Mouse (Mus musculus): ENCODE measurements at regions not wholly inside any gene's neighbourhood (a gene's known extent, or its start where the extent isn't known, plus 50 kb on each side); places are given as distances from the start of the nearest gene placed in this dataset.

GRCm38 (mm10) chr14:25312814-25313426 lies 146.1 kb upstream of the Zmiz1 start:
- no peak for ATAC-seq (ENCODE audit: insufficient read depth, low FRiP score, low TSS enrichment)
- no peaks in the 10 kb centered on the region for H3K36me3 ChIP-seq (ENCODE audit: control insufficient read depth, insufficient read depth, low read length)
- no peak overlapping the region for H3K9ac ChIP-seq (ENCODE audit: low read length)
- no peak overlapping the region for H3K27ac ChIP-seq (ENCODE audit: low read depth, low read length)
- 90% methylated on average over 6 of the region's 6 CpGs for WGBS
- peaks cover 12% of the 10 kb centered on the region for H3K4me1 ChIP-seq (ENCODE audit: control insufficient read depth, insufficient read depth, low read length)
- no peak for DNase-seq (ENCODE audit: low spot score)
- H3K4me3 ChIP-seq (ENCODE audit: low read depth, low read length) = no peak overlapping the region
- no peaks in the 10 kb centered on the region for H3K27me3 ChIP-seq (ENCODE audit: control insufficient read depth, insufficient read depth, low read length)
- no peaks in the 10 kb centered on the region for H3K9me3 ChIP-seq (ENCODE audit: control insufficient read depth, low read length)
- H3K4me2 ChIP-seq (ENCODE audit: low read depth) = no peak overlapping the region

GRCm38 (mm10) chr14:25313693-25314240 lies 145.2 kb upstream of the Zmiz1 start:
- no peak for DNase-seq (ENCODE audit: low spot score)
- no peak overlapping the region for H3K4me3 ChIP-seq (ENCODE audit: low read depth, low read length)
- no peak overlapping the region for H3K4me2 ChIP-seq (ENCODE audit: low read depth)
- peaks cover 18% of the 10 kb centered on the region for H3K4me1 ChIP-seq (ENCODE audit: control insufficient read depth, insufficient read depth, low read length)
- H3K27ac ChIP-seq (ENCODE audit: low read depth, low read length) = no peak overlapping the region
- H3K27me3 ChIP-seq (ENCODE audit: control insufficient read depth, insufficient read depth, low read length) = no peaks in the 10 kb centered on the region
- H3K36me3 ChIP-seq (ENCODE audit: control insufficient read depth, insufficient read depth, low read length) = no peaks in the 10 kb centered on the region
- no peak overlapping the region for H3K9ac ChIP-seq (ENCODE audit: low read length)
- WGBS = 83% methylated on average over 4 of the region's 4 CpGs
- no peak for ATAC-seq (ENCODE audit: insufficient read depth, low FRiP score, low TSS enrichment)
- no peaks in the 10 kb centered on the region for H3K9me3 ChIP-seq (ENCODE audit: control insufficient read depth, low read length)

GRCm38 (mm10) chr14:25316491-25316890 lies 142.5 kb upstream of the Zmiz1 start:
- Histone ChIP-seq H3K27ac (ENCODE audit: low read depth, low read length) (no peak overlapping the region), H3K4me1 (ENCODE audit: control insufficient read depth, insufficient read depth, low read length) (peaks cover 25% of the 10 kb centered on the region), H3K27me3 (ENCODE audit: control insufficient read depth, insufficient read depth, low read length) (no peaks in the 10 kb centered on the region), H3K9me3 (ENCODE audit: control insufficient read depth, low read length) (no peaks in the 10 kb centered on the region), H3K36me3 (ENCODE audit: control insufficient read depth, insufficient read depth, low read length) (no peaks in the 10 kb centered on the region), H3K4me2 (ENCODE audit: low read depth) (no peak overlapping the region), H3K9ac (ENCODE audit: low read length) (no peak overlapping the region), H3K4me3 (ENCODE audit: low read depth, low read length) (no peak overlapping the region)
- 97% methylated on average over 5 of the region's 5 CpGs for WGBS
- DNase-seq (ENCODE audit: low spot score) (no peak), ATAC-seq (ENCODE audit: insufficient read depth, low FRiP score, low TSS enrichment) (no peak)

GRCm38 (mm10) chr14:25317680-25318471 lies 141.1 kb upstream of the Zmiz1 start:
- H3K27me3 ChIP-seq (ENCODE audit: control insufficient read depth, insufficient read depth, low read length) = no peaks in the 10 kb centered on the region
- no peaks in the 10 kb centered on the region for H3K36me3 ChIP-seq (ENCODE audit: control insufficient read depth, insufficient read depth, low read length)
- whole genome bisulfite sequencing = under 1% methylated on average over 36 of the region's 37 CpGs

GRCm38 (mm10) chr14:25318909-25319308 lies 140.1 kb upstream of the Zmiz1 start:
- H3K4me1 ChIP-seq (ENCODE audit: control insufficient read depth, insufficient read depth, low read length) = peaks cover 23% of the 10 kb centered on the region
- H3K27ac ChIP-seq (ENCODE audit: low read depth, low read length) = peak overlapping the region; percentile 92
- no peaks in the 10 kb centered on the region for H3K27me3 ChIP-seq (ENCODE audit: control insufficient read depth, insufficient read depth, low read length)
- peak overlapping the region; percentile 22; the same call in 1 of the 2 replicates for H3K9ac ChIP-seq (ENCODE audit: low read length)
- no peaks in the 10 kb centered on the region for H3K9me3 ChIP-seq (ENCODE audit: control insufficient read depth, low read length)
- H3K4me3 ChIP-seq (ENCODE audit: low read depth, low read length) = no peak overlapping the region
- ATAC-seq (ENCODE audit: insufficient read depth, low FRiP score, low TSS enrichment) (no peak), DNase-seq (ENCODE audit: low spot score) (no peak)
- no peaks in the 10 kb centered on the region for H3K36me3 ChIP-seq (ENCODE audit: control insufficient read depth, insufficient read depth, low read length)
- WGBS = 46% methylated on average over 12 of the region's 12 CpGs
- H3K4me2 ChIP-seq (ENCODE audit: low read depth) = no peak overlapping the region

More at GRCm38 (mm10) chr14:25317680-25318471, 141.1 kb upstream of the Zmiz1 start:
- ATAC-seq (ENCODE audit: insufficient read depth, low FRiP score, low TSS enrichment) = peak; percentile 91
- Histone ChIP-seq H3K4me2 (ENCODE audit: low read depth) (peak overlapping the region; percentile 42), H3K9ac (ENCODE audit: low read length) (peak overlapping the region; percentile 65), H3K4me1 (ENCODE audit: control insufficient read depth, insufficient read depth, low read length) (peaks cover 18% of the 10 kb centered on the region), H3K9me3 (ENCODE audit: control insufficient read depth, low read length) (no peaks in the 10 kb centered on the region), H3K27ac (ENCODE audit: low read depth, low read length) (peak overlapping the region; percentile 92), H3K4me3 (ENCODE audit: low read depth, low read length) (no peak overlapping the region)
- peak; percentile 94 for DNase-seq (ENCODE audit: low spot score)

- no peak for DNase-seq (ENCODE audit: low spot score)
- Histone ChIP-seq H3K27ac (ENCODE audit: low read depth, low read length) (no peak overlapping the region), H3K9ac (ENCODE audit: low read length) (no peak overlapping the region), H3K27me3 (ENCODE audit: control insufficient read depth, insufficient read depth, low read length) (no peaks in the 10 kb centered on the region), H3K4me1 (ENCODE audit: control insufficient read depth, insufficient read depth, low read length) (peaks cover 23% of the 10 kb centered on the region), H3K4me3 (ENCODE audit: low read depth, low read length) (no peak overlapping the region), H3K4me2 (ENCODE audit: low read depth) (no peak overlapping the region), H3K9me3 (ENCODE audit: control insufficient read depth, low read length) (no peaks in the 10 kb centered on the region), H3K36me3 (ENCODE audit: control insufficient read depth, insufficient read depth, low read length) (no peaks in the 10 kb centered on the region)
- WGBS = 84% methylated on average over 4 of the region's 4 CpGs
- no peak for ATAC-seq (ENCODE audit: insufficient read depth, low FRiP score, low TSS enrichment)
Observed at GRCm38 (mm10) chr14:25320141-25320540, 138.8 kb upstream of the Zmiz1 start.

GRCm38 (mm10) chr14:25323542-25324484 lies 135.2 kb upstream of the Zmiz1 start:
- no peak overlapping the region for H3K4me2 ChIP-seq (ENCODE audit: low read depth)
- H3K27me3 ChIP-seq (ENCODE audit: control insufficient read depth, insufficient read depth, low read length) = no peaks in the 10 kb centered on the region
- ATAC-seq (ENCODE audit: insufficient read depth, low FRiP score, low TSS enrichment) = no peak
- H3K9me3 ChIP-seq (ENCODE audit: control insufficient read depth, low read length) = no peaks in the 10 kb centered on the region
- H3K36me3 ChIP-seq (ENCODE audit: control insufficient read depth, insufficient read depth, low read length) = no peaks in the 10 kb centered on the region
- peaks cover 11% of the 10 kb centered on the region for H3K4me1 ChIP-seq (ENCODE audit: control insufficient read depth, insufficient read depth, low read length)
- DNase-seq (ENCODE audit: low spot score) = no peak
- no peak overlapping the region for H3K27ac ChIP-seq (ENCODE audit: low read depth, low read length)
- no peak overlapping the region for H3K9ac ChIP-seq (ENCODE audit: low read length)
- 84% methylated on average over 6 of the region's 6 CpGs for WGBS
- H3K4me3 ChIP-seq (ENCODE audit: low read depth, low read length) = no peak overlapping the region

- 81% methylated on average over 3 of the region's 3 CpGs for WGBS
- Histone ChIP-seq H3K4me3 (ENCODE audit: low read depth, low read length) (no peak overlapping the region), H3K9me3 (ENCODE audit: control insufficient read depth, low read length) (no peaks in the 10 kb centered on the region), H3K9ac (ENCODE audit: low read length) (no peak overlapping the region), H3K4me2 (ENCODE audit: low read depth) (no peak overlapping the region), H3K27me3 (ENCODE audit: control insufficient read depth, insufficient read depth, low read length) (no peaks in the 10 kb centered on the region), H3K27ac (ENCODE audit: low read depth, low read length) (no peak overlapping the region), H3K36me3 (ENCODE audit: control insufficient read depth, insufficient read depth, low read length) (no peaks in the 10 kb centered on the region), H3K4me1 (ENCODE audit: control insufficient read depth, insufficient read depth, low read length) (peaks cover 5% of the 10 kb centered on the region; the same call in 1 of the 2 replicates)
- DNase-seq (ENCODE audit: low spot score) = no peak
- ATAC-seq (ENCODE audit: insufficient read depth, low FRiP score, low TSS enrichment) = no peak
Observed at GRCm38 (mm10) chr14:25325887-25326286, 133.1 kb upstream of the Zmiz1 start.

Measured in neural tube, embryonic 11.5 days (tissue).